Mouse (Mus musculus) lung, postnatal 10 days (tissue): ENCODE measurements at regions not wholly inside any gene's neighbourhood (a gene's known extent, or its start where the extent isn't known, plus 50 kb on each side); places are given as distances from the start of the nearest gene placed in this dataset.
A peak's percentile ranks its signal among the peaks of the same experiment; 100 is the strongest.

Experiments used
- DNase-seq: peaks from one replicate; pipeline ENCODE4 v3.0.0; 2021

GRCm38 (mm10) chr6:78228883-78229282, 141.6 kb upstream of the Reg3b start:
- no peak for DNase-seq

GRCm38 (mm10) chr6:78244404-78244803, 126.1 kb upstream of the Reg3b start:
- no peak for DNase-seq

GRCm38 (mm10) chr6:78245010-78245409, 125.4 kb upstream of the Reg3b start:
- DNase-seq: no peak

GRCm38 (mm10) chr6:78250053-78250452, 120.4 kb upstream of the Reg3b start:
- no peak for DNase-seq

GRCm38 (mm10) chr6:78250541-78250940, 119.9 kb upstream of the Reg3b start:
- no peak for DNase-seq

GRCm38 (mm10) chr6:78271879-78272546, 98.4 kb upstream of the Reg3b start:
- no peak for DNase-seq

GRCm38 (mm10) chr6:78277993-78278715, 92.3 kb upstream of the Reg3b start:
- no peak for DNase-seq

DNA sequence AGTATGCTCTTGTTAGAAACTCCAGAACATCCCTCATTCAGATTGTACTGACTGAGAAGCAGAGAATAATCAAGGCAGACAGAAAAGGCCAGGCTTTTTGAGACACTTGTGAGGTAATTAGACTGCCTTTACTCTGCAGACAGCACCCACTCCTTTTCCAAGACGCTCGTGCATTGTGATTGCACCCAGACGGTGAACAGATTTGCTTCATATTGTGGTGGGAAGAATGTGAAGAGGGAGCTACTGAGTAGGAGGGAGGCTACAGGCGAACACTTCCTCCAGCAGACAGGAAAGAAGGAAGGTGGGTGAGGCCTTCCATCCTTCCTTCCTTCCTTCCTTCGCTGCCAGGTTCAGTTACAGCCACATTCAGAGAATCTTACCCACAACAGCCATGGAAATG, 89.9 kb upstream of the Reg3b start:
- no peak for DNase-seq

GRCm38 (mm10) chr6:78294647-78295046, 75.8 kb upstream of the Reg3b start:
- no peak for DNase-seq

DNA sequence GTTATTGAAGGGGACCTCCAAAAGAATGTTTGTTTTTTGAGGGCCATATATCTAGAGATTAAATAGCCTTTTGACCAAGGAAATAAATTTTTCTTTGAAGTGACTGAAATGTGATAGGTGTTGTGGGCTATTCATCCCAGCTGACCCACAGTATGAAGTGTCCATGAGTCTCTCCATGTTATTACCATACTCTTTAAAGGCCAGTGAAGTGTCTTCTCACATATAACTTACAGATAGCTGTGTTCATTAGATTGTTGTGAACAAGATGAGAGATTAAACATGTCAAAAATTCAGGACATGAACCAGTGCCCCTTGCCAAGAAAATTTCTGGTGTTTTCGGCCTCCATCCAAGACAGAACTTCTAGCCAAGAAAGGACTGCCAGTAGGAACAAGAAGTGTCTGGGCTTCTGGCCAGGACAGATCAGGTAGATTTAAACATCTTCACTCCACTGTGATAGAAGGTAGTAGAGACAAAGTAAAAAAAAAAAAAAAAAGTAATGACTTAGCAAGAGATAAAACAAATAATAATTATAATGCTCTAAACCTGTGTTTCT, 67.2 kb upstream of the Reg3b start:
- DNase-seq: peak; percentile 2
